Mouse (Mus musculus) small intestine, adult 2 months (tissue): ENCODE measurements around the gene Cxxc4.

Source experiments
- CTCF ChIP-seq: fragments of 200-500 bp; IDR thresholded peaks from 2 replicates; pipeline ENCODE4 v1.5.1; 2012; ENCODE audit warnings: low read depth, mild to moderate bottlenecking, control low read depth, inconsistent platforms, low read length, moderate library complexity, mixed read lengths; ENCODE audit not compliant: insufficient replicate concordance, insufficient read length; ENCODE audit errors: extremely low read depth
- POLR2A ChIP-seq: fragments of 200-500 bp; IDR thresholded peaks from 2 replicates; pipeline ENCODE4 v1.6.1; 2012; ENCODE audit warnings: low read depth, mild to moderate bottlenecking, control low read depth, inconsistent platforms, low read length, moderate library complexity

GRCm38 (mm10) chr3:134210950-134211349 is 25.3 kb upstream of the Cxxc4 start:
- TF ChIP-seq POLR2A (no peak), CTCF (no peak)
